Comparison of ENCODE assay signal across 27 mouse cellular contexts in genomic region chr3:127720948-127721347, GRCm38 (mm10). TPM values are rescaled to one million over a fixed set of nuclear protein-coding genes. Genes with fewer than 3 reads are reported as not detected.
A peak's percentile ranks its signal among the peaks of the same experiment; 100 is the strongest.
DNase-seq lines count a peak whose midpoint lies in the region; ATAC-seq and TF ChIP-seq lines count a peak whose summit lies in the region.
"Had no signal": no experiment of that assay in that cellular context is flagged by ENCODE, and none has a peak within 500 bp of the region (broad histone marks: within the 10 kb centered on the region; RNA-seq: fewer than 3 reads in every experiment).

No protein-coding gene starts in this region.

- no peaks in the 10 kb centered on the region for H3K9me3 ChIP-seq in heart, embryonic 11.5 days (replicated peaks; ENCODE audit: control insufficient read depth, low read length)
- H3K9me3 ChIP-seq in lung, embryonic 14.5 days (ENCODE audit: low read depth, low read length) = no peaks in the 10 kb centered on the region
- H3K9me3 ChIP-seq: forebrain, embryonic 15.5 days; G1E; heart, embryonic 13.5 days; hindbrain, embryonic 10.5 days; hindbrain, embryonic 15.5 days; lung, embryonic 15.5 days; midbrain, embryonic 15.5 days; neural tube, embryonic 12.5 days had no signal

- no peaks in the 10 kb centered on the region for H3K4me1 ChIP-seq in heart, embryonic 11.5 days (ENCODE audit: control insufficient read depth, insufficient read depth, low read length)
- H3K4me1 ChIP-seq in lung, embryonic 14.5 days (ENCODE audit: insufficient read depth) = no peaks in the 10 kb centered on the region
- no peaks in the 10 kb centered on the region for H3K4me1 ChIP-seq in cerebellum, adult 2 months (ENCODE audit: control insufficient read depth, insufficient read depth, low read length)
- H3K4me1 ChIP-seq: hindbrain, embryonic 15.5 days had no signal

- H3K9ac ChIP-seq in heart, embryonic 11.5 days (ENCODE audit: low read depth, low read length) = no peak overlapping the region
- H3K9ac ChIP-seq in lung, embryonic 14.5 days = no peak overlapping the region
- H3K9ac ChIP-seq: forebrain, embryonic 15.5 days; heart, embryonic 13.5 days; hindbrain, embryonic 15.5 days; liver, embryonic 14.5 days; lung, embryonic 15.5 days; midbrain, embryonic 15.5 days; neural tube, embryonic 12.5 days had no signal

- no peak overlapping the region for H3K27ac ChIP-seq in heart, embryonic 11.5 days (ENCODE audit: low read depth, low read length)
- no peak overlapping the region for H3K27ac ChIP-seq in lung, embryonic 14.5 days (ENCODE audit: low read depth)
- no peak overlapping the region for H3K27ac ChIP-seq in cerebellum, adult 2 months (ENCODE audit: insufficient read depth, low read length)
- H3K27ac ChIP-seq: forebrain, embryonic 15.5 days; heart, adult 2 months; heart, embryonic 13.5 days; hindbrain, embryonic 15.5 days; liver, embryonic 14.5 days; midbrain, embryonic 15.5 days; neural tube, embryonic 12.5 days had no signal

- DNase-seq in heart, adult 11 months = peak; percentile 22
- peak; percentile 54 for DNase-seq in lung, embryonic 14.5 days
- no peak for DNase-seq in lung, postnatal 25 days (ENCODE audit: low spot score)
- DNase-seq in kidney, adult 8-10 months = peak; percentile 29 to 41
- peak; percentile 48 to 54 for DNase-seq in kidney, postnatal 25 days
- DNase-seq in cerebellum, adult 2 months = no peak
- DNase-seq: adrenal gland, adult 8-10 months; cerebellum, adult 9-10 months; cerebellum, postnatal 36 days; gastrocnemius, postnatal 25 days; heart, adult 2 months; heart, postnatal 10 days; liver; right cerebral cortex, postnatal 4 days; thymus, postnatal 4 days had no signal

- H3K4me2 ChIP-seq in heart, embryonic 11.5 days = no peak overlapping the region
- no peak overlapping the region for H3K4me2 ChIP-seq in lung, embryonic 14.5 days
- H3K4me2 ChIP-seq: forebrain, embryonic 15.5 days; heart, embryonic 13.5 days; hindbrain, embryonic 15.5 days; midbrain, embryonic 15.5 days had no signal

- no peak for ATAC-seq in heart, embryonic 11.5 days (replicated peaks; ENCODE audit: insufficient number of reproducible peaks, low FRiP score, low TSS enrichment)
- peak; percentile 42; the same call in 1 of the 2 replicates for ATAC-seq in lung, embryonic 14.5 days (ENCODE audit: insufficient read depth)
- ATAC-seq: forebrain, embryonic 15.5 days; inflammation-experienced regulatory T-cells, adult 6 months had no signal

- no peaks in the 10 kb centered on the region for H3K27me3 ChIP-seq in heart, embryonic 11.5 days (ENCODE audit: control insufficient read depth, insufficient read depth, low read length)
- no peaks in the 10 kb centered on the region for H3K27me3 ChIP-seq in lung, embryonic 14.5 days (ENCODE audit: insufficient read depth, low read length)
- H3K27me3 ChIP-seq in cerebellum, adult 2 months (ENCODE audit: control insufficient read depth, insufficient read depth, low read length) = no peaks in the 10 kb centered on the region
- H3K27me3 ChIP-seq: forebrain, embryonic 15.5 days; hindbrain, embryonic 15.5 days; lung, embryonic 15.5 days had no signal

- no peak for TF ChIP-seq CTCF in lung, embryonic 14.5 days (IDR thresholded peaks at IDR 0.05; ENCODE audit: low read depth)
- TF ChIP-seq CTCF in cerebellum, adult 2 months (IDR thresholded peaks at IDR 0.05; ENCODE audit: borderline replicate concordance, insufficient read depth, low read depth, low read length) = no peak

- WGBS in heart, embryonic 11.5 days (ENCODE audit: insufficient replicate concordance) = 76% methylated on average over 4 of the region's 4 CpGs
- 44% methylated on average over 4 of the region's 4 CpGs for WGBS in lung, embryonic 14.5 days
- 82% methylated on average over 4 of the region's 4 CpGs for WGBS in cerebellum, adult 2 months

- H3K36me3 ChIP-seq in heart, embryonic 11.5 days (ENCODE audit: control insufficient read depth, insufficient read depth, low read length) = no peaks in the 10 kb centered on the region
- no peaks in the 10 kb centered on the region for H3K36me3 ChIP-seq in lung, embryonic 14.5 days (ENCODE audit: insufficient read depth)
- H3K36me3 ChIP-seq: forebrain, embryonic 15.5 days; G1E; heart, embryonic 13.5 days; hindbrain, embryonic 10.5 days; hindbrain, embryonic 15.5 days; lung, embryonic 15.5 days; midbrain, embryonic 15.5 days; neural tube, embryonic 12.5 days had no signal

- H3K4me3 ChIP-seq in heart, embryonic 11.5 days (ENCODE audit: low read depth, low read length) = no peak overlapping the region
- H3K4me3 ChIP-seq in lung, embryonic 14.5 days (ENCODE audit: low read depth, low read length) = no peak overlapping the region
- no peak overlapping the region for H3K4me3 ChIP-seq in cerebellum, adult 2 months (replicated peaks; ENCODE audit: insufficient read depth, low read depth, low read length)
- H3K4me3 ChIP-seq: forebrain, embryonic 15.5 days; heart, adult 2 months; heart, embryonic 13.5 days; hindbrain, embryonic 10.5 days; hindbrain, embryonic 15.5 days; lung, embryonic 15.5 days; midbrain, embryonic 15.5 days; myocyte; neural tube, embryonic 12.5 days had no signal

- TF ChIP-seq POLR2A in cerebellum, adult 2 months (IDR thresholded peaks at IDR 0.05; ENCODE audit: borderline replicate concordance, insufficient read depth, low read length) = no peak

RNA-seq across cellular contexts. Expression of gene Alpk1, which starts 59.4 kb away (rescaled TPM):
- 0.72 and 1.2 TPM in 2 replicates for polyA plus RNA-seq in heart, embryonic 11.5 days (2014; fragmentation: Nextera tagmentation; extraction: Ambion mirVana)
- 1.3 and 1.5 TPM in 2 replicates for polyA plus RNA-seq in lung, embryonic 14.5 days (2014; fragmentation: Nextera tagmentation; extraction: Ambion mirVana)
- 1.8 and 2.0 TPM in 2 replicates for polyA plus RNA-seq in cerebellum, adult 2 months (2012; rRNA removed)

Comparison
In these comparisons a context has a peak if more than half of its experiments do, and no peak if none do; other contexts are left out.
1. DNase-seq: peak in heart, adult 11 months (single experiment), lung, embryonic 14.5 days (single experiment), kidney, adult 8-10 months (2 of 2) and kidney, postnatal 25 days (2 of 2); none in lung, postnatal 25 days (single experiment) and cerebellum, adult 2 months (0 of 2).